Comparison of ENCODE assay signal across 8 mouse cellular contexts in genomic region chr5:114979250-114980121, GRCm38 (mm10). TPM values are rescaled to one million over a fixed set of nuclear protein-coding genes. Genes with fewer than 3 reads are reported as not detected.
DNase-seq lines count a peak whose midpoint lies in the region; ATAC-seq lines count a peak whose summit lies in the region.

No protein-coding gene starts in this region.

- DNase-seq in adrenal gland, adult 8-10 months, result peak; percentile 49
- DNase-seq in embryo, embryonic 11 days, result peak; percentile 78
- peak; percentile 58 for DNase-seq in gastrocnemius, postnatal 25 days
- DNase-seq in intestine, embryonic 14.5 days (ENCODE audit: low spot score), result peak; percentile 84
- DNase-seq in left cerebral cortex, postnatal 14 days (ENCODE audit: low spot score in 2 of 2), result peak; percentile 80 to 82
- DNase-seq in right cerebral cortex, postnatal 14 days, result peak; percentile 53
- DNase-seq in yolk sac, embryonic 10.5 days (ENCODE audit: low spot score), result peak; percentile 68

- H3K9me3 ChIP-seq in intestine, embryonic 14.5 days (ENCODE audit: control insufficient read depth, low read length), result no peaks in the 10 kb centered on the region

- intact Hi-C loops in left cerebral cortex, postnatal 14 days (cut with DNase I), result loop anchor here (2.0 to 10.0 kb wide), 3 partner anchors 97 to 257 kb away; no protein-coding TSS in a partner anchor

- no peaks in the 10 kb centered on the region for H3K27me3 ChIP-seq in intestine, embryonic 14.5 days (replicated peaks; ENCODE audit: control insufficient read depth, insufficient read depth, low read length)

- H3K9ac ChIP-seq in intestine, embryonic 14.5 days (ENCODE audit: low read length), result 0 out of 2 replicates have a peak overlapping the region, but pooled peaks have one; percentile 16

- no peaks in the 10 kb centered on the region for H3K36me3 ChIP-seq in intestine, embryonic 14.5 days (ENCODE audit: control insufficient read depth, insufficient read depth, low read length)

- WGBS in intestine, embryonic 14.5 days, result 11% methylated on average over 32 of the region's 32 CpGs

- ATAC-seq in intestine, embryonic 14.5 days (replicated peaks; ENCODE audit: low FRiP score, low TSS enrichment, low read depth), result peak; percentile 26; the same call in 1 of the 2 replicates
- ATAC-seq in megakaryocyte-erythroid progenitor cell, adult 5-6 weeks (replicated peaks; ENCODE audit: low FRiP score, low TSS enrichment, poor library complexity, severe bottlenecking), result peak; percentile 90

- H3K4me3 ChIP-seq in intestine, embryonic 14.5 days (ENCODE audit: low read depth, low read length), result peak overlapping the region; percentile 30

- peaks cover 12% of the 10 kb centered on the region; the same call in 1 of the 2 replicates for H3K4me1 ChIP-seq in intestine, embryonic 14.5 days (replicated peaks; ENCODE audit: control insufficient read depth, insufficient read depth, low read length)

- no peak overlapping the region; the same call in 1 of the 2 replicates for H3K27ac ChIP-seq in intestine, embryonic 14.5 days (ENCODE audit: low read depth)

- peak overlapping the region; percentile 46 for H3K4me2 ChIP-seq in intestine, embryonic 14.5 days (ENCODE audit: low read length)

RNA-seq across cellular contexts. Expression of gene Hnf1a, which starts 8.6 kb away (rescaled TPM):
- not detected for total RNA-seq in adrenal gland, adult 8-10 months (2022)
- total RNA-seq in gastrocnemius, postnatal 25 days (2021), result not detected
- 8.4 and 10.0 TPM in 2 replicates for polyA plus RNA-seq in intestine, embryonic 14.5 days (2014; fragmentation: Nextera tagmentation; extraction: Ambion mirVana)
- total RNA-seq in left cerebral cortex, postnatal 14 days (2021), result not detected
- total RNA-seq in megakaryocyte-erythroid progenitor cell, adult 5-6 weeks (2014; fragmentation: Nextera tagmentation), result not detected in 2 replicates
- total RNA-seq in megakaryocyte-erythroid progenitor cell, adult 5-6 weeks (2017), result not detected in 2 replicates

RNA-seq across cellular contexts. Expression of gene Sppl3, which starts 31.5 kb away (rescaled TPM):
- total RNA-seq in adrenal gland, adult 8-10 months (2022), result 10 to 100 TPM; 44.3 to 62.9 (median 56.7) TPM
- 10 to 100 TPM; 19.6 to 20.3 TPM for total RNA-seq in gastrocnemius, postnatal 25 days (2021)
- polyA plus RNA-seq in intestine, embryonic 14.5 days (2014; fragmentation: Nextera tagmentation; extraction: Ambion mirVana), result 21.1 and 21.5 TPM in 2 replicates
- total RNA-seq in left cerebral cortex, postnatal 14 days (2021), result 100 to 1,000 TPM; 104 to 106 TPM
- 47.2 and 47.5 TPM in 2 replicates for total RNA-seq in megakaryocyte-erythroid progenitor cell, adult 5-6 weeks (2014; fragmentation: Nextera tagmentation)
- total RNA-seq in megakaryocyte-erythroid progenitor cell, adult 5-6 weeks (2017), result 20.0 and 23.0 TPM in 2 replicates

RNA-seq across cellular contexts. Expression of gene 2210016L21Rik, which starts 37.5 kb away (rescaled TPM):
- 10 to 100 TPM; 46.4 to 59.2 (median 54.2) TPM for total RNA-seq in adrenal gland, adult 8-10 months (2022)
- 10 to 100 TPM; 25.3 to 26.9 TPM for total RNA-seq in gastrocnemius, postnatal 25 days (2021)
- polyA plus RNA-seq in intestine, embryonic 14.5 days (2014; fragmentation: Nextera tagmentation; extraction: Ambion mirVana), result 45.2 and 57.7 TPM in 2 replicates
- 100 to 1,000 TPM; 210 to 248 TPM for total RNA-seq in left cerebral cortex, postnatal 14 days (2021)
- total RNA-seq in megakaryocyte-erythroid progenitor cell, adult 5-6 weeks (2014; fragmentation: Nextera tagmentation), result 20.0 and 21.2 TPM in 2 replicates
- total RNA-seq in megakaryocyte-erythroid progenitor cell, adult 5-6 weeks (2017), result 13.2 and 20.1 TPM in 2 replicates

RNA-seq across cellular contexts. Expression of gene Oasl1, which starts 56.4 kb away (rescaled TPM):
- total RNA-seq in adrenal gland, adult 8-10 months (2022), result 1 to 10 TPM; 1.7 to 2.4 (median 2.0) TPM
- total RNA-seq in gastrocnemius, postnatal 25 days (2021), result under 1 TPM; 0.38 to 0.51 TPM
- polyA plus RNA-seq in intestine, embryonic 14.5 days (2014; fragmentation: Nextera tagmentation; extraction: Ambion mirVana), result 1.7 and 2.3 TPM in 2 replicates
- not detected for total RNA-seq in left cerebral cortex, postnatal 14 days (2021)
- total RNA-seq in megakaryocyte-erythroid progenitor cell, adult 5-6 weeks (2014; fragmentation: Nextera tagmentation), result 12.2 and 21.1 TPM in 2 replicates
- total RNA-seq in megakaryocyte-erythroid progenitor cell, adult 5-6 weeks (2017), result 2.6 and 7.0 TPM in 2 replicates
